In the genomic region with DNA sequence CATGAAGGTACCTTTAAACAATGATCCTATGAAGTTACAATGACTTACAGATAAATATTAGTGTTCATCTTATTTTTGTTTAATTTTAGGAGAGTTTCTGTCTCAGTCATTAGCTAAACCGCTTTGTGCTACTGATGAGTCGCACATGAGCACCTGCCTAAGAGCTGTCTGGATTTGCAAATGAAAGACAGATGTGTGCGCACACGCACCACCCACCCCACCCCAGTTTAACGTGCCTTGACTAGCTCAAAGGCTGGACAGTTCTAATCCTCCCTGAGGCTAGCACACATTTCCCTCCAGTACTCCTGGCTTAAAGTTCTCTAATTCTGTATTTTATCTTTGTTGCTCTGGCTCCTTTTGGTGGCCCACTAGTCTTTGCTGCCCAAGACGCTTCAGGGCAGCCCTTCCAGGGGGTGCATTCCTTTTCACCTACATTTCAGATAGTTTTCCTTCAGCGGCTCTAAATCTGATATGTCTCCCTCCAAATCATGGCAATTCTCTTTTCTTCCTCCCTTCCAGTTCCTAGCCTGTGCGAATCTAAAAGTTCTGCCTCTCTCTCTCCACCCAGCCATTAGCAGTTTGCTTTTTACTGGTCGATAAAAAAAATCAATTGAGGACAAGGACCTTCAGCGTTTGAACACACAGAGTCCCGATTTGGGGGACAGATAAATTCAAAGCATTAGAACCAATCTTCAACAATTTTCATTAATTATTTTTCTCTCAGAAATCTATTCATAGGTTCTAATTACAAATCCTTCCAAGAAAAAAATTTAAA, we compare ENCODE assay signal across 16 mouse cellular contexts. TPM values are rescaled to one million over a fixed set of nuclear protein-coding genes. Genes with fewer than 3 reads are reported as not detected.
DNase-seq lines count a peak whose midpoint lies in the region; ATAC-seq and TF ChIP-seq lines count a peak whose summit lies in the region.
"Had no signal": no experiment of that assay in that cellular context is flagged by ENCODE, and none has a peak within 500 bp of the region (broad histone marks: within the 10 kb centered on the region; RNA-seq: fewer than 3 reads in every experiment).

No protein-coding gene starts in this region.

- no peak for TF ChIP-seq CTCF in E14TG2a.4 (conservative IDR thresholded peaks at IDR 0.05; ENCODE audit: low read length)

- H3K4me2 ChIP-seq in embryonic facial prominence, embryonic 14.5 days (ENCODE audit: low read depth, low read length): no peak overlapping the region
- peak overlapping the region; percentile 31 for H3K4me2 ChIP-seq in liver, embryonic 15.5 days
- H3K4me2 ChIP-seq: lung, embryonic 14.5 days had no signal

- WGBS in embryonic facial prominence, embryonic 14.5 days: 41% methylated on average over 11 of the region's 11 CpGs
- WGBS in liver, embryonic 15.5 days (ENCODE audit: insufficient replicate concordance): 71% methylated on average over 11 of the region's 11 CpGs

- H3K27me3 ChIP-seq in E14TG2a.4 (ENCODE audit: insufficient read depth, low read length): no peaks in the 10 kb centered on the region
- H3K27me3 ChIP-seq in embryonic facial prominence, embryonic 14.5 days (replicated peaks; ENCODE audit: control insufficient read depth, insufficient read depth, low read length): no peaks in the 10 kb centered on the region
- no peaks in the 10 kb centered on the region for H3K27me3 ChIP-seq in liver, embryonic 15.5 days
- H3K27me3 ChIP-seq: megakaryocyte, embryonic 14.5 days had no signal

- H3K9me3 ChIP-seq in E14TG2a.4 (ENCODE audit: low read length): no peaks in the 10 kb centered on the region
- no peaks in the 10 kb centered on the region for H3K9me3 ChIP-seq in embryonic facial prominence, embryonic 14.5 days (ENCODE audit: control insufficient read depth, low read length)
- H3K9me3 ChIP-seq in liver, embryonic 15.5 days (replicated peaks): no peaks in the 10 kb centered on the region
- H3K9me3 ChIP-seq: G1E; megakaryocyte, embryonic 14.5 days had no signal

- DNase-seq in R1 (ENCODE audit: low read depth, low spot score): peak; percentile 76
- peak; percentile 35 for DNase-seq in embryonic facial prominence, embryonic 14.5 days (ENCODE audit: low spot score)
- no peak for DNase-seq in urinary bladder, postnatal 14 days (ENCODE audit: low spot score)
- no peak for DNase-seq in heart, adult 9 months (ENCODE audit: low spot score in 2 of 2)
- DNase-seq: cerebellum, adult 11-12 months; heart, adult 18-20 months; heart, postnatal 10 days; kidney, adult 9 months; lung, embryonic 14.5 days had no signal

- peak overlapping the region; percentile 46 for H3K4me3 ChIP-seq in E14TG2a.4 (replicated peaks; ENCODE audit: low read length)
- no peak overlapping the region for H3K4me3 ChIP-seq in embryonic facial prominence, embryonic 14.5 days (ENCODE audit: low read depth, low read length)
- no peak overlapping the region for H3K4me3 ChIP-seq in liver, embryonic 15.5 days (replicated peaks)
- H3K4me3 ChIP-seq: layer of hippocampus, adult 2 months; megakaryocyte, embryonic 14.5 days had no signal

- no peak overlapping the region for H3K9ac ChIP-seq in embryonic facial prominence, embryonic 14.5 days (ENCODE audit: low read depth, low read length)
- no peak overlapping the region for H3K9ac ChIP-seq in liver, embryonic 15.5 days
- H3K9ac ChIP-seq: lung, embryonic 14.5 days had no signal

- peaks cover 16% of the 10 kb centered on the region for H3K4me1 ChIP-seq in E14TG2a.4 (replicated peaks; ENCODE audit: low read depth, low read length)
- H3K4me1 ChIP-seq in embryonic facial prominence, embryonic 14.5 days (ENCODE audit: control insufficient read depth, insufficient read depth, low read length): 0 out of 2 replicates have a peak, but pooled peaks cover 4% of the 10 kb centered on the region
- H3K4me1 ChIP-seq in liver, embryonic 15.5 days (replicated peaks): no peaks in the 10 kb centered on the region

- ATAC-seq in embryonic facial prominence, embryonic 14.5 days (ENCODE audit: low read depth): no peak
- no peak for ATAC-seq in liver, embryonic 15.5 days (ENCODE audit: insufficient read depth)
- no peak for ATAC-seq in megakaryocyte, adult 5-6 weeks (ENCODE audit: poor library complexity, severe bottlenecking)
- ATAC-seq: hindbrain, postnatal 0 days had no signal

- H3K36me3 ChIP-seq in E14TG2a.4 (ENCODE audit: insufficient read depth, low read length): no peaks in the 10 kb centered on the region
- no peaks in the 10 kb centered on the region for H3K36me3 ChIP-seq in embryonic facial prominence, embryonic 14.5 days (ENCODE audit: control insufficient read depth, insufficient read depth, low read length)
- no peaks in the 10 kb centered on the region for H3K36me3 ChIP-seq in liver, embryonic 15.5 days (replicated peaks)
- H3K36me3 ChIP-seq: G1E had no signal

- H3K27ac ChIP-seq in embryonic facial prominence, embryonic 14.5 days (replicated peaks; ENCODE audit: low read depth, low read length): no peak overlapping the region
- H3K27ac ChIP-seq in liver, embryonic 15.5 days (replicated peaks): peak overlapping the region; percentile 49
- H3K27ac ChIP-seq: hindbrain, postnatal 0 days; layer of hippocampus, adult 2 months had no signal

RNA-seq across cellular contexts. Expression of gene Scmh1, which starts 27.7 kb away (rescaled TPM):
- polyA plus RNA-seq in embryonic facial prominence, embryonic 14.5 days (2014; fragmentation: Nextera tagmentation; extraction: Ambion mirVana): 31.4 and 33.6 TPM in 2 replicates
- polyA plus RNA-seq in liver, embryonic 15.5 days (2015; fragmentation: Nextera tagmentation; extraction: Ambion mirVana): 12.3 and 12.8 TPM in 2 replicates
- total RNA-seq in megakaryocyte, adult 5-6 weeks (2015): 31.3 and 41.7 TPM in 2 replicates
- 6.8 and 9.0 TPM in 2 replicates for total RNA-seq in megakaryocyte, adult 5-6 weeks (2017)
- polyA plus RNA-seq: G1E had no signal

Comparison
In these comparisons a context has a peak if more than half of its experiments do, and no peak if none do; other contexts are left out.
1. DNase-seq: peak in R1 (single experiment) and embryonic facial prominence, embryonic 14.5 days (single experiment); none in urinary bladder, postnatal 14 days (single experiment) and heart, adult 9 months (0 of 2).